Mouse (Mus musculus) ES-E14 (cell line): Measurements from ENCODE around the gene Manba.

Experiments
- CHD2 ChIP-seq: IDR thresholded peaks from 2 replicates; pipeline ENCODE4 v1.6.1; 2014; ENCODE audit warnings: mild to moderate bottlenecking, low read depth, low read length, inconsistent platforms
- HCFC1 ChIP-seq: IDR thresholded peaks from 2 replicates; pipeline ENCODE4 v1.6.1; 2012; ENCODE audit warnings: low read length, inconsistent platforms, borderline replicate concordance; ENCODE audit not compliant: insufficient read depth
- MAFK ChIP-seq: IDR thresholded peaks from 2 replicates; pipeline ENCODE4 v1.6.1; 2014; ENCODE audit warnings: mild to moderate bottlenecking, low read depth, low read length, inconsistent platforms; ENCODE audit not compliant: insufficient read depth
- ZC3H11A ChIP-seq: IDR thresholded peaks from 2 replicates; pipeline ENCODE4 v1.6.1; 2012; ENCODE audit warnings: low read depth, mild to moderate bottlenecking, inconsistent platforms, low read length, borderline replicate concordance

GRCm38 (mm10) chr3:135498891-135499290, 13.5 kb downstream of the Manba start:
- TF ChIP-seq HCFC1 (no peak), MAFK (no peak), ZC3H11A (no peak), CHD2 (no peak)
